Mouse (Mus musculus): ENCODE results near the gene Ntm.

The Ntm gene

GRCm38 (mm10) chr9:29457976-29458572, 504.9 kb downstream of the Ntm start:
- DNase-seq, result peak; percentile 90

- no peak for DNase-seq
Measured at GRCm38 (mm10) chr9:29456014-29456413, 506.9 kb downstream of the Ntm start.

- DNase-seq, result no peak
Measured at GRCm38 (mm10) chr9:29451232-29451631, 511.7 kb downstream of the Ntm start.

- DNase-seq, result peak; percentile 46 to 54
Measured at GRCm38 (mm10) chr9:29444001-29444400, 518.9 kb downstream of the Ntm start.

- peak in 1 of 2 experiments; percentile 36 for DNase-seq
Measured at GRCm38 (mm10) chr9:29439401-29439800, 523.5 kb downstream of the Ntm start.

GRCm38 (mm10) chr9:29434611-29435010, 528.3 kb downstream of the Ntm start:
- DNase-seq, result no peak

- DNase-seq, result no peak
Measured at GRCm38 (mm10) chr9:29433910-29434309, 529.0 kb downstream of the Ntm start.

- DNase-seq, result no peak
Measured at GRCm38 (mm10) chr9:29433156-29433555, 529.8 kb downstream of the Ntm start.

- DNase-seq, result no peak
Measured at GRCm38 (mm10) chr9:29431590-29431989, 531.4 kb downstream of the Ntm start.

- DNase-seq, result no peak
Measured at GRCm38 (mm10) chr9:29430189-29430588, 532.8 kb downstream of the Ntm start.

- DNase-seq, result peak; percentile 71 to 74
Measured at GRCm38 (mm10) chr9:29428322-29428721, 534.6 kb downstream of the Ntm start.

GRCm38 (mm10) chr9:29426261-29426660, 536.7 kb downstream of the Ntm start:
- DNase-seq, result no peak

- peak; percentile 38 to 44 for DNase-seq
Measured at GRCm38 (mm10) chr9:29415578-29415977, 547.4 kb downstream of the Ntm start.

- no peak for DNase-seq
Measured at GRCm38 (mm10) chr9:29413126-29413525, 549.8 kb downstream of the Ntm start.

GRCm38 (mm10) chr9:29412181-29412771, 550.7 kb downstream of the Ntm start:
- DNase-seq, result peak; percentile 76 to 81

- peak; percentile 89 to 91 for DNase-seq
Measured at GRCm38 (mm10) chr9:29411408-29412180, 551.3 kb downstream of the Ntm start.

- peak; percentile 35 to 40 for DNase-seq
Measured at GRCm38 (mm10) chr9:29410728-29411407, 552.1 kb downstream of the Ntm start.

- no peak for DNase-seq
Measured at GRCm38 (mm10) chr9:29410284-29410683, 552.7 kb downstream of the Ntm start.

- peak; percentile 82 to 89 for DNase-seq
Measured at GRCm38 (mm10) chr9:29409216-29409907, 553.6 kb downstream of the Ntm start.

- DNase-seq, result peak; percentile 53 to 61
Measured at GRCm38 (mm10) chr9:29407954-29408353, 555.0 kb downstream of the Ntm start.

- no peak for DNase-seq
Measured at GRCm38 (mm10) chr9:29406973-29407372, 556.0 kb downstream of the Ntm start.

GRCm38 (mm10) chr9:29406046-29406445, 556.9 kb downstream of the Ntm start:
- no peak for DNase-seq

- DNase-seq, result no peak
Measured at GRCm38 (mm10) chr9:29400151-29400550, 562.8 kb downstream of the Ntm start.

All from cerebellum, postnatal 10 days (tissue).